Mouse (Mus musculus): ENCODE results near the gene Lin37.

DNA sequence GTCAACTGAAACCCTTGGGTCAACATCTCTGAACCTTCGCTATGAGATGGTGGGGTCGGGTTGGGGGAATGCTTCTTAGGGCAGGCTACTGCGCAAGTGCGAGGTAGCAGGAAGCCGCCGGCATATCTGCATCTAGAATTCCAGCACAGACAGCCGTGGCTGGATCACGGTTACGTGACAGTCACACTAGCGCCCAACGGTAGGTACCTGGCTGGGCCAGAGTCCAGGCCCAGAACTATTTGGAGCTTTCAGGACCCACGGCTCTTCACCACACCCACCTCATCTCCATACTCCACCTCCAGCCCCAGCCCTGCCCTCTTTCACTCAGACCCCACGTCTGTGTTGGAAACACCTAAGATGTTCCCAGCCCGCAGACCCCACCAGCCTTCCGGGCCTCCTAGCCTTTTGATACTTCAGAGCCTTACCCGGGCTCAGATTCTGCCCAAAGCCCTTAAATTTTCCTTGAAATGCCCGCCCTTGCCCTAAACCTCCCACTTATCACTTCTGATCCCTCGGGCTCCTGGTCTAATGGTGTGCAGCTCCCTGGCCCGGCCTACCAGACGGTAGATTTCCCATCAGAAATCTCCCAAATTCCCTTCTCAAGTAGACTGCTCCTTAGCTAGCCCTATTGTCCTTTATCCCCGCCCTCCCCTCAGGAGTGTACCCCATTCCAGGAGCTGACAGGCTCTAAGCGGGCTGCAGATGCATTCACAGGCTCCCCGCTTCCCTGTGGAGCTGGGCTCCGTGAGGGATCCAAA, 44.5 kb downstream of the Lin37 start:
- TF ChIP-seq GATA1 (IDR thresholded peaks at IDR 0.05; ENCODE audit: low read length) (no peak), TAL1 (IDR thresholded peaks at IDR 0.05; ENCODE audit: low read length) (no peak)

Data from erythroblast, embryonic 14.5 days (primary cell).